Mouse (Mus musculus) heart, embryonic 10.5 days (tissue): ENCODE data around the gene Kctd7. TPM values are rescaled to one million over a fixed set of nuclear protein-coding genes. Genes with fewer than 3 reads are reported as not detected.

Experiments
- DNase-seq: peaks from one replicate; pipeline ENCODE4 v3.0.0-alpha.2; 2017; ENCODE audit warnings: low spot score
- H3K27ac ChIP-seq: fragments of 300-500 bp; sonication (generic); 2 replicates; pipeline ENCODE4 v1.5.1; 2016; ENCODE audit warnings: mild to moderate bottlenecking
- H3K27me3 ChIP-seq: fragments of 300-500 bp; sonication (generic); 2 replicates; pipeline ENCODE4 v1.6.1; 2016; ENCODE audit warnings: mild to moderate bottlenecking; ENCODE audit not compliant: poor library complexity, insufficient read depth, severe bottlenecking
- H3K36me3 ChIP-seq: fragments of 300-500 bp; sonication (generic); 2 replicates; pipeline ENCODE4 v1.6.1; 2016; ENCODE audit warnings: mild to moderate bottlenecking, moderate library complexity
- H3K4me1 ChIP-seq: fragments of 300-500 bp; sonication (generic); 2 replicates; pipeline ENCODE4 v1.6.1; 2016; ENCODE audit warnings: mild to moderate bottlenecking
- H3K4me3 ChIP-seq: fragments of 300-500 bp; sonication (generic); 2 replicates; pipeline ENCODE4 v1.5.1; 2016; ENCODE audit warnings: mild to moderate bottlenecking, moderate library complexity
- H3K9me3 ChIP-seq: fragments of 300-500 bp; sonication (generic); 2 replicates; pipeline ENCODE4 v1.6.1; 2016; ENCODE audit warnings: mild to moderate bottlenecking, moderate library complexity
- WGBS: fragments of 180-500 bp; shearing (Covaris S2); methylation state at CpG from one replicate; pipeline ENCODE4 v1.1.7; 2016; 5-methylcytosine and 5-hydroxymethylcytosine counted together
- polyA plus RNA-seq: library from polyadenylated mRNA; unstranded; fragments of >200 nt; fragmentation: Nextera tagmentation; extraction: Ambion mirVana; gene quantifications from 2 replicates; pipeline ENCODE4 v1.2.1, GENCODE M21; 2016

Kctd7 gene
- polyA plus RNA-seq, 1 experiment from 2014 or later = 4.4 TPM

- Histone ChIP-seq H3K4me3 (no peak overlapping the region), H3K4me1 (peaks cover 18% of the 10 kb centered on the region), H3K27ac (no peak overlapping the region), H3K36me3 (peaks cover 4% of the 10 kb centered on the region; the same call in 1 of the 2 replicates), H3K27me3 (no peaks in the 10 kb centered on the region), H3K9me3 (no peaks in the 10 kb centered on the region)
- 67% methylated on average over 6 of the region's 6 CpGs for WGBS
- no peak for DNase-seq
Measured at GRCm38 (mm10) chr5:130120904-130121303, 23.8 kb upstream of the Kctd7 start.

- Histone ChIP-seq H3K9me3 (no peaks in the 10 kb centered on the region), H3K4me3 (no peak overlapping the region), H3K27me3 (no peaks in the 10 kb centered on the region), H3K36me3 (peaks cover 4% of the 10 kb centered on the region; the same call in 1 of the 2 replicates), H3K27ac (no peak overlapping the region), H3K4me1 (peaks cover 18% of the 10 kb centered on the region)
- DNase-seq = no peak
- WGBS = 90% methylated on average over 2 of the region's 2 CpGs
Measured at GRCm38 (mm10) chr5:130122355-130122754, 22.3 kb upstream of the Kctd7 start.

GRCm38 (mm10) chr5:130124271-130124670 is 20.4 kb upstream of the Kctd7 start:
- 77% methylated on average over 5 of the region's 5 CpGs for WGBS
- Histone ChIP-seq H3K4me3 (no peak overlapping the region), H3K27ac (no peak overlapping the region), H3K36me3 (peaks cover 4% of the 10 kb centered on the region; the same call in 1 of the 2 replicates), H3K4me1 (peaks cover 11% of the 10 kb centered on the region), H3K9me3 (no peaks in the 10 kb centered on the region), H3K27me3 (no peaks in the 10 kb centered on the region)
- no peak for DNase-seq

- H3K36me3 ChIP-seq = no peaks in the 10 kb centered on the region
- H3K27ac ChIP-seq = no peak overlapping the region
- H3K4me1 ChIP-seq = no peaks in the 10 kb centered on the region
- no peak overlapping the region for H3K4me3 ChIP-seq
- 81% methylated on average over 10 of the region's 11 CpGs for WGBS
- DNase-seq = no peak
- H3K27me3 ChIP-seq = peaks cover 6% of the 10 kb centered on the region; the same call in 1 of the 2 replicates
- no peaks in the 10 kb centered on the region for H3K9me3 ChIP-seq
Measured at GRCm38 (mm10) chr5:130128686-130129523, 15.8 kb upstream of the Kctd7 start.

GRCm38 (mm10) chr5:130129524-130129793 is 15.2 kb upstream of the Kctd7 start:
- peaks cover 3% of the 10 kb centered on the region; the same call in 1 of the 2 replicates for H3K36me3 ChIP-seq
- no peak overlapping the region for H3K27ac ChIP-seq
- no peaks in the 10 kb centered on the region for H3K9me3 ChIP-seq
- DNase-seq = no peak
- no peak overlapping the region for H3K4me3 ChIP-seq
- H3K4me1 ChIP-seq = no peaks in the 10 kb centered on the region
- H3K27me3 ChIP-seq = peaks cover 6% of the 10 kb centered on the region; the same call in 1 of the 2 replicates
- WGBS = 87% methylated on average over 5 of the region's 5 CpGs

- Histone ChIP-seq H3K4me3 (no peak overlapping the region), H3K9me3 (no peaks in the 10 kb centered on the region), H3K27me3 (peaks cover 19% of the 10 kb centered on the region; the same call in 1 of the 2 replicates), H3K4me1 (no peaks in the 10 kb centered on the region), H3K36me3 (peaks cover 8% of the 10 kb centered on the region), H3K27ac (no peak overlapping the region)
- DNase-seq = no peak
- 93% methylated on average over 13 of the region's 13 CpGs for WGBS
Measured at GRCm38 (mm10) chr5:130136597-130136996, 8.1 kb upstream of the Kctd7 start.

GRCm38 (mm10) chr5:130139393-130139792 is 5.3 kb upstream of the Kctd7 start:
- peak; percentile 78 for DNase-seq
- 26% methylated on average over 8 of the region's 8 CpGs for WGBS
- Histone ChIP-seq H3K36me3 (peaks cover 5% of the 10 kb centered on the region), H3K27me3 (peaks cover 31% of the 10 kb centered on the region), H3K4me1 (peaks cover 7% of the 10 kb centered on the region; the same call in 1 of the 2 replicates), H3K9me3 (no peaks in the 10 kb centered on the region), H3K4me3 (no peak overlapping the region), H3K27ac (no peak overlapping the region)

- Histone ChIP-seq H3K9me3 (no peaks in the 10 kb centered on the region), H3K4me3 (no peak overlapping the region), H3K27me3 (peaks cover 26% of the 10 kb centered on the region), H3K4me1 (peaks cover 19% of the 10 kb centered on the region), H3K27ac (no peak overlapping the region), H3K36me3 (no peaks in the 10 kb centered on the region)
- DNase-seq = no peak
- 74% methylated on average over 5 of the region's 5 CpGs for WGBS
Measured at GRCm38 (mm10) chr5:130141138-130141537, 3.5 kb upstream of the Kctd7 start.

GRCm38 (mm10) chr5:130142041-130142440 is 2.6 kb upstream of the Kctd7 start:
- no peaks in the 10 kb centered on the region for H3K36me3 ChIP-seq
- H3K4me1 ChIP-seq = peaks cover 19% of the 10 kb centered on the region
- H3K27me3 ChIP-seq = peaks cover 23% of the 10 kb centered on the region
- no peaks in the 10 kb centered on the region for H3K9me3 ChIP-seq
- no peak overlapping the region for H3K27ac ChIP-seq
- 51% methylated on average over 4 of the region's 4 CpGs for WGBS
- H3K4me3 ChIP-seq = no peak overlapping the region
- DNase-seq = no peak

GRCm38 (mm10) chr5:130143101-130143500 is 1.6 kb upstream of the Kctd7 start:
- Histone ChIP-seq H3K27me3 (peaks cover 20% of the 10 kb centered on the region), H3K4me3 (no peak overlapping the region), H3K36me3 (no peaks in the 10 kb centered on the region), H3K27ac (no peak overlapping the region), H3K9me3 (no peaks in the 10 kb centered on the region), H3K4me1 (peaks cover 19% of the 10 kb centered on the region)
- no peak for DNase-seq
- WGBS = 85% methylated on average over 7 of the region's 7 CpGs

- H3K4me1 ChIP-seq = peaks cover 19% of the 10 kb centered on the region
- DNase-seq = peak; percentile 93
- peaks cover 16% of the 10 kb centered on the region for H3K27me3 ChIP-seq
- H3K27ac ChIP-seq = peak overlapping the region; percentile 91
- H3K9me3 ChIP-seq = no peaks in the 10 kb centered on the region
- peak overlapping the region; percentile 79 for H3K4me3 ChIP-seq
- no peaks in the 10 kb centered on the region for H3K36me3 ChIP-seq
- WGBS = 4% methylated on average over 20 of the region's 20 CpGs
Measured at GRCm38 (mm10) chr5:130143977-130144333, 706 bp upstream of the Kctd7 start.

- H3K36me3 ChIP-seq = no peaks in the 10 kb centered on the region
- WGBS = 84% methylated on average over 8 of the region's 8 CpGs
- no peak overlapping the region for H3K27ac ChIP-seq
- peaks cover 16% of the 10 kb centered on the region for H3K27me3 ChIP-seq
- H3K4me3 ChIP-seq = no peak overlapping the region
- no peaks in the 10 kb centered on the region for H3K9me3 ChIP-seq
- peaks cover 19% of the 10 kb centered on the region for H3K4me1 ChIP-seq
- DNase-seq = no peak
Measured at GRCm38 (mm10) chr5:130145961-130146360, 1.3 kb downstream of the Kctd7 start.

GRCm38 (mm10) chr5:130149726-130150310 is 5.2 kb downstream of the Kctd7 start:
- Histone ChIP-seq H3K27ac (no peak overlapping the region), H3K4me3 (no peak overlapping the region), H3K9me3 (no peaks in the 10 kb centered on the region), H3K27me3 (peaks cover 20% of the 10 kb centered on the region; the same call in 1 of the 2 replicates), H3K36me3 (peaks cover 22% of the 10 kb centered on the region), H3K4me1 (peaks cover 10% of the 10 kb centered on the region)
- DNase-seq = no peak
- WGBS = 79% methylated on average over 7 of the region's 7 CpGs
